Mouse (Mus musculus): ENCODE data around the gene Pmepa1.

GRCm38 (mm10) chr2:173261497-173261896 lies 14.8 kb downstream of the Pmepa1 start:
- no peak for TF ChIP-seq CTCF (IDR thresholded peaks at IDR 0.05; ENCODE audit: low read depth, low read length)
- TF ChIP-seq POLR2A (IDR thresholded peaks at IDR 0.05; ENCODE audit: extremely low read depth, insufficient read depth, low read length), result no peak

Measured in liver, adult 2 months (tissue).